Mouse (Mus musculus) embryonic facial prominence, embryonic 10.5 days (tissue): ENCODE results near the gene Rtn1. TPM values are rescaled to one million over a fixed set of nuclear protein-coding genes. Genes with fewer than 3 reads are reported as not detected.
A peak's percentile ranks its signal among the peaks of the same experiment; 100 is the strongest.

ENCODE experiments used
- DNase-seq: peaks from one replicate; pipeline ENCODE4 v3.0.0-alpha.2; 2017; ENCODE audit warnings: low spot score
- H3K27ac ChIP-seq: fragments of 300-500 bp; sonication (generic); replicated peaks from 2 replicates; pipeline ENCODE4 v1.5.1; 2016; ENCODE audit warnings: mild to moderate bottlenecking
- H3K27me3 ChIP-seq: fragments of 300-500 bp; sonication (generic); replicated peaks from 2 replicates; pipeline ENCODE4 v1.6.1; 2016; ENCODE audit warnings: low read depth, mild to moderate bottlenecking; ENCODE audit not compliant: poor library complexity, severe bottlenecking
- H3K36me3 ChIP-seq: fragments of 300-500 bp; sonication (generic); replicated peaks from 2 replicates; pipeline ENCODE4 v1.6.1; 2016; ENCODE audit warnings: mild to moderate bottlenecking, moderate library complexity
- H3K4me1 ChIP-seq: fragments of 300-500 bp; sonication (generic); 2 replicates; pipeline ENCODE4 v1.6.1; 2016
- H3K4me3 ChIP-seq: fragments of 300-500 bp; sonication (generic); 2 replicates; pipeline ENCODE4 v1.5.1; 2016; ENCODE audit warnings: mild to moderate bottlenecking, moderate library complexity
- H3K9me3 ChIP-seq: fragments of 300-500 bp; sonication (generic); 2 replicates; pipeline ENCODE4 v1.6.1; 2016; ENCODE audit warnings: mild to moderate bottlenecking
- WGBS: fragments of 180-500 bp; shearing (Covaris S2); methylation state at CpG from one replicate; pipeline ENCODE4 v1.1.7; 2016; 5-methylcytosine and 5-hydroxymethylcytosine counted together
- polyA plus RNA-seq: library from polyadenylated mRNA; unstranded; fragments of >200 nt; fragmentation: Nextera tagmentation; extraction: Ambion mirVana; gene quantifications from 2 replicates; pipeline ENCODE4 v1.2.1, GENCODE M21; 2016

The Rtn1 gene
- polyA plus RNA-seq, 1 experiment from 2014 or later: 80.8 TPM

- Histone ChIP-seq H3K9me3 (no peaks in the 10 kb centered on the region), H3K4me1 (peaks cover 16% of the 10 kb centered on the region), H3K36me3 (no peaks in the 10 kb centered on the region), H3K27me3 (no peaks in the 10 kb centered on the region), H3K4me3 (no peak overlapping the region), H3K27ac (peak overlapping the region; percentile 31)
- 49% methylated on average over 2 of the region's 2 CpGs for WGBS
- no peak for DNase-seq
Measured at GRCm38 (mm10) chr12:72366104-72366437, 42.8 kb downstream of the Rtn1 start.

GRCm38 (mm10) chr12:72365231-72366103 lies 43.4 kb downstream of the Rtn1 start:
- H3K9me3 ChIP-seq: no peaks in the 10 kb centered on the region
- DNase-seq: no peak
- H3K4me3 ChIP-seq: no peak overlapping the region
- H3K27me3 ChIP-seq: no peaks in the 10 kb centered on the region
- peak overlapping the region; percentile 37 for H3K27ac ChIP-seq
- 75% methylated on average over 12 of the region's 12 CpGs for WGBS
- peaks cover 20% of the 10 kb centered on the region for H3K4me1 ChIP-seq
- H3K36me3 ChIP-seq: no peaks in the 10 kb centered on the region

- H3K27ac ChIP-seq: no peak overlapping the region; the same call in 1 of the 2 replicates
- H3K4me1 ChIP-seq: peaks cover 24% of the 10 kb centered on the region
- H3K4me3 ChIP-seq: no peak overlapping the region
- no peaks in the 10 kb centered on the region for H3K27me3 ChIP-seq
- H3K36me3 ChIP-seq: no peaks in the 10 kb centered on the region
- WGBS: 86% methylated on average over 5 of the region's 5 CpGs
- H3K9me3 ChIP-seq: no peaks in the 10 kb centered on the region
- no peak for DNase-seq
Measured at GRCm38 (mm10) chr12:72364543-72364942, 44.3 kb downstream of the Rtn1 start.

- Histone ChIP-seq H3K27ac (no peak overlapping the region), H3K36me3 (no peaks in the 10 kb centered on the region), H3K4me3 (no peak overlapping the region), H3K4me1 (peaks cover 33% of the 10 kb centered on the region), H3K27me3 (no peaks in the 10 kb centered on the region), H3K9me3 (no peaks in the 10 kb centered on the region)
- WGBS: 73% methylated on average over 9 of the region's 9 CpGs
- no peak for DNase-seq
Measured at GRCm38 (mm10) chr12:72361701-72362354, 47.0 kb downstream of the Rtn1 start.

GRCm38 (mm10) chr12:72360926-72361615 lies 47.8 kb downstream of the Rtn1 start:
- Histone ChIP-seq H3K4me3 (no peak overlapping the region), H3K9me3 (no peaks in the 10 kb centered on the region), H3K27ac (no peak overlapping the region), H3K4me1 (peaks cover 27% of the 10 kb centered on the region), H3K36me3 (no peaks in the 10 kb centered on the region), H3K27me3 (no peaks in the 10 kb centered on the region)
- DNase-seq: no peak
- 76% methylated on average over 5 of the region's 5 CpGs for whole genome bisulfite sequencing

- H3K4me3 ChIP-seq: no peak overlapping the region
- no peaks in the 10 kb centered on the region for H3K9me3 ChIP-seq
- peak; percentile 2 for DNase-seq
- no peak overlapping the region for H3K27ac ChIP-seq
- H3K27me3 ChIP-seq: no peaks in the 10 kb centered on the region
- 63% methylated on average over 3 of the region's 3 CpGs for WGBS
- peaks cover 22% of the 10 kb centered on the region for H3K4me1 ChIP-seq
- H3K36me3 ChIP-seq: no peaks in the 10 kb centered on the region
Measured at GRCm38 (mm10) chr12:72359903-72360302, 49.0 kb downstream of the Rtn1 start.

GRCm38 (mm10) chr12:72357667-72358420 lies 51.0 kb downstream of the Rtn1 start:
- WGBS: 45% methylated on average over 11 of the region's 11 CpGs
- DNase-seq: peak; percentile 7
- Histone ChIP-seq H3K27me3 (no peaks in the 10 kb centered on the region), H3K9me3 (no peaks in the 10 kb centered on the region), H3K4me1 (peaks cover 17% of the 10 kb centered on the region), H3K27ac (no peak overlapping the region), H3K4me3 (no peak overlapping the region), H3K36me3 (no peaks in the 10 kb centered on the region)

GRCm38 (mm10) chr12:72354241-72354640 lies 54.6 kb downstream of the Rtn1 start:
- H3K9me3 ChIP-seq: no peaks in the 10 kb centered on the region
- H3K4me1 ChIP-seq: peaks cover 9% of the 10 kb centered on the region
- H3K4me3 ChIP-seq: no peak overlapping the region
- WGBS: 93% methylated on average over 1 of the region's 1 CpGs
- no peaks in the 10 kb centered on the region for H3K27me3 ChIP-seq
- DNase-seq: no peak
- no peak overlapping the region for H3K27ac ChIP-seq
- no peaks in the 10 kb centered on the region for H3K36me3 ChIP-seq

- Histone ChIP-seq H3K36me3 (no peaks in the 10 kb centered on the region), H3K4me3 (no peak overlapping the region), H3K4me1 (peaks cover 9% of the 10 kb centered on the region), H3K27ac (no peak overlapping the region), H3K27me3 (no peaks in the 10 kb centered on the region), H3K9me3 (no peaks in the 10 kb centered on the region)
- no peak for DNase-seq
- 90% methylated on average over 1 of the region's 1 CpGs for WGBS
Measured at GRCm38 (mm10) chr12:72353506-72353905, 55.3 kb downstream of the Rtn1 start.

- WGBS: 93% methylated on average over 8 of the region's 8 CpGs
- Histone ChIP-seq H3K36me3 (no peaks in the 10 kb centered on the region), H3K4me3 (no peak overlapping the region), H3K27me3 (no peaks in the 10 kb centered on the region), H3K27ac (no peak overlapping the region), H3K4me1 (no peaks in the 10 kb centered on the region), H3K9me3 (no peaks in the 10 kb centered on the region)
- DNase-seq: no peak
Measured at GRCm38 (mm10) chr12:72348508-72348907, 60.3 kb downstream of the Rtn1 start.

- no peaks in the 10 kb centered on the region for H3K36me3 ChIP-seq
- no peak overlapping the region for H3K27ac ChIP-seq
- 49% methylated on average over 1 of the region's 1 CpGs for WGBS
- H3K27me3 ChIP-seq: no peaks in the 10 kb centered on the region
- H3K4me1 ChIP-seq: no peaks in the 10 kb centered on the region
- no peaks in the 10 kb centered on the region for H3K9me3 ChIP-seq
- no peak for DNase-seq
- H3K4me3 ChIP-seq: no peak overlapping the region
Measured at GRCm38 (mm10) chr12:72347184-72347583, 61.7 kb downstream of the Rtn1 start.

GRCm38 (mm10) chr12:72343639-72344038 lies 65.2 kb downstream of the Rtn1 start:
- no peaks in the 10 kb centered on the region for H3K27me3 ChIP-seq
- no peaks in the 10 kb centered on the region for H3K9me3 ChIP-seq
- DNase-seq: no peak
- no peak overlapping the region for H3K4me3 ChIP-seq
- WGBS: 63% methylated on average over 2 of the region's 2 CpGs
- no peaks in the 10 kb centered on the region for H3K36me3 ChIP-seq
- no peak overlapping the region for H3K27ac ChIP-seq
- 0 out of 2 replicates have a peak, but pooled peaks cover 3% of the 10 kb centered on the region for H3K4me1 ChIP-seq
